Mouse (Mus musculus) left cerebral cortex, postnatal 10 days (tissue): ENCODE measurements around the gene Fbxl13. TPM values are rescaled to one million over a fixed set of nuclear protein-coding genes. Genes with fewer than 3 reads are reported as not detected.

Experiments used
- DNase-seq, 2 experiments: peaks; one replicate each; pipeline ENCODE4 v3.0.0; 2021 to 2022; ENCODE audit warnings: low spot score in 2 of 2, mixed read lengths in 1 of 2; ENCODE audit errors: extremely low spot score in 1 of 2
- intact Hi-C: fragments of 180-260 bp; cut with DNase I; formaldehyde crosslinking; loops from one replicate; pipeline ENCODE4 v1.15.1; 2025
- total RNA-seq, 2 experiments: library from RNA; stranded (reverse); gene quantifications; 2 replicates each; pipeline ENCODE4 v1.2.3; 2021

Fbxl13 gene
- total RNA-seq, 2 experiments from 2014 or later, result 0.24 to 0.36 TPM

GRCm38 (mm10) chr5:21498490-21498889, 146.9 kb downstream of the Fbxl13 start:
- no peak for DNase-seq
- intact Hi-C loops, result no loop called here

- intact Hi-C loops, result no loop called here
- no peak for DNase-seq
Observed at GRCm38 (mm10) chr5:21496881-21497280, 148.6 kb downstream of the Fbxl13 start.

GRCm38 (mm10) chr5:21496321-21496720, 149.1 kb downstream of the Fbxl13 start:
- intact Hi-C loops, result no loop called here
- peak; percentile 19 to 43 for DNase-seq

GRCm38 (mm10) chr5:21494781-21495180, 150.7 kb downstream of the Fbxl13 start:
- DNase-seq, result no peak
- intact Hi-C loops, result no loop called here

- DNase-seq, result no peak
- intact Hi-C loops, result no loop called here
Observed at GRCm38 (mm10) chr5:21493294-21493999, 152.0 kb downstream of the Fbxl13 start.

GRCm38 (mm10) chr5:21492213-21492612, 153.2 kb downstream of the Fbxl13 start:
- intact Hi-C loops, result no loop called here
- no peak for DNase-seq

GRCm38 (mm10) chr5:21491469-21491868, 154.0 kb downstream of the Fbxl13 start:
- intact Hi-C loops, result no loop called here
- no peak for DNase-seq

- intact Hi-C loops, result no loop called here
- DNase-seq, result no peak
Observed at GRCm38 (mm10) chr5:21489135-21489534, 156.3 kb downstream of the Fbxl13 start.

- no peak for DNase-seq
- intact Hi-C loops, result no loop called here
Observed at GRCm38 (mm10) chr5:21488506-21488905, 156.9 kb downstream of the Fbxl13 start.

GRCm38 (mm10) chr5:21487716-21488115, 157.7 kb downstream of the Fbxl13 start:
- intact Hi-C loops, result no loop called here
- DNase-seq, result no peak

- DNase-seq, result no peak
- intact Hi-C loops, result no loop called here
Observed at GRCm38 (mm10) chr5:21487306-21487705, 158.1 kb downstream of the Fbxl13 start.

- no peak for DNase-seq
- intact Hi-C loops, result no loop called here
Observed at GRCm38 (mm10) chr5:21486798-21487197, 158.6 kb downstream of the Fbxl13 start.

- intact Hi-C loops, result no loop called here
- DNase-seq, result no peak
Observed at GRCm38 (mm10) chr5:21485197-21485829, 160.1 kb downstream of the Fbxl13 start.

GRCm38 (mm10) chr5:21483275-21483674, 162.2 kb downstream of the Fbxl13 start:
- intact Hi-C loops, result no loop called here
- no peak for DNase-seq

GRCm38 (mm10) chr5:21482446-21483222, 162.8 kb downstream of the Fbxl13 start:
- intact Hi-C loops, result no loop called here
- no peak for DNase-seq

GRCm38 (mm10) chr5:21481521-21481920, 163.9 kb downstream of the Fbxl13 start:
- DNase-seq, result no peak
- intact Hi-C loops, result no loop called here

- DNase-seq, result no peak
- intact Hi-C loops, result no loop called here
Observed at GRCm38 (mm10) chr5:21479746-21480145, 165.7 kb downstream of the Fbxl13 start.

GRCm38 (mm10) chr5:21478428-21478827, 167.0 kb downstream of the Fbxl13 start:
- intact Hi-C loops, result no loop called here

GRCm38 (mm10) chr5:21468100-21468499, 177.3 kb downstream of the Fbxl13 start:
- no peak for DNase-seq
- intact Hi-C loops, result no loop called here

More at GRCm38 (mm10) chr5:21478428-21478827, 167.0 kb downstream of the Fbxl13 start:
- DNase-seq, result no peak

GRCm38 (mm10) chr5:21467387-21467786, 178.0 kb downstream of the Fbxl13 start:
- intact Hi-C loops, result no loop called here
- no peak for DNase-seq
